9 mouse cellular contexts compared by ENCODE assay signal in genomic region chr4:135569201-135569600, GRCm38 (mm10). TPM values are rescaled to one million over a fixed set of nuclear protein-coding genes. Genes with fewer than 3 reads are reported as not detected.
A peak's percentile ranks its signal among the peaks of the same experiment; 100 is the strongest.
DNase-seq lines count a peak whose midpoint lies in the region; ATAC-seq and TF ChIP-seq lines count a peak whose summit lies in the region.
"Had no signal": no experiment of that assay in that cellular context is flagged by ENCODE, and none has a peak within 500 bp of the region (broad histone marks: within the 10 kb centered on the region; RNA-seq: fewer than 3 reads in every experiment).

No protein-coding gene starts in this region.

- no peak overlapping the region for H3K9ac ChIP-seq in lung, embryonic 14.5 days
- H3K9ac ChIP-seq in embryonic facial prominence, embryonic 14.5 days (ENCODE audit: low read depth, low read length) = no peak overlapping the region
- no peak overlapping the region for H3K9ac ChIP-seq in stomach, postnatal 0 days (ENCODE audit: low read length)

- no peak for ATAC-seq in lung, embryonic 14.5 days (ENCODE audit: insufficient read depth)
- no peak for ATAC-seq in embryonic facial prominence, embryonic 14.5 days (ENCODE audit: low read depth)
- peak; percentile 4; the same call in 1 of the 2 replicates for ATAC-seq in stomach, postnatal 0 days (ENCODE audit: low FRiP score, low TSS enrichment)

- no peak for TF ChIP-seq POLR2A in lung, adult 2 months (IDR thresholded peaks at IDR 0.05; ENCODE audit: borderline replicate concordance, extremely low read depth, low read depth, low read length)

- WGBS in lung, embryonic 14.5 days = 3% methylated on average over 11 of the region's 11 CpGs
- WGBS in lung, adult 2 months = 17% methylated on average over 11 of the region's 11 CpGs
- 2% methylated on average over 11 of the region's 11 CpGs for WGBS in embryonic facial prominence, embryonic 14.5 days
- WGBS in stomach, postnatal 0 days = 15% methylated on average over 11 of the region's 11 CpGs

- H3K27ac ChIP-seq in lung, embryonic 14.5 days (ENCODE audit: low read depth) = no peak overlapping the region
- H3K27ac ChIP-seq in embryonic facial prominence, embryonic 14.5 days (replicated peaks; ENCODE audit: low read depth, low read length) = no peak overlapping the region
- H3K27ac ChIP-seq in stomach, postnatal 0 days (replicated peaks) = 0 out of 2 replicates have a peak overlapping the region, but pooled peaks have one; percentile 58

- peaks cover 51% of the 10 kb centered on the region for H3K27me3 ChIP-seq in lung, embryonic 14.5 days (ENCODE audit: insufficient read depth, low read length)
- peaks cover 52% of the 10 kb centered on the region for H3K27me3 ChIP-seq in embryonic facial prominence, embryonic 14.5 days (replicated peaks; ENCODE audit: control insufficient read depth, insufficient read depth, low read length)
- no peaks in the 10 kb centered on the region for H3K27me3 ChIP-seq in stomach, postnatal 0 days (ENCODE audit: control insufficient read depth, insufficient read depth, low read length)

- no peak for TF ChIP-seq CTCF in lung, embryonic 14.5 days (IDR thresholded peaks at IDR 0.05; ENCODE audit: low read depth)
- no peak for TF ChIP-seq CTCF in lung, adult 2 months (IDR thresholded peaks at IDR 0.05; ENCODE audit: insufficient read depth, low read length)
- TF ChIP-seq CTCF in stomach, postnatal 0 days (IDR thresholded peaks at IDR 0.05; ENCODE audit: low read depth) = no peak

- no peaks in the 10 kb centered on the region for H3K9me3 ChIP-seq in lung, embryonic 14.5 days (ENCODE audit: low read depth, low read length)
- H3K9me3 ChIP-seq in embryonic facial prominence, embryonic 14.5 days (ENCODE audit: control insufficient read depth, low read length) = no peaks in the 10 kb centered on the region
- H3K9me3 ChIP-seq in stomach, postnatal 0 days (ENCODE audit: control insufficient read depth, low read length) = no peaks in the 10 kb centered on the region

- peak overlapping the region; percentile 59 for H3K4me2 ChIP-seq in lung, embryonic 14.5 days
- peak overlapping the region; percentile 65 for H3K4me2 ChIP-seq in embryonic facial prominence, embryonic 14.5 days (ENCODE audit: low read depth, low read length)
- H3K4me2 ChIP-seq in stomach, postnatal 0 days (replicated peaks; ENCODE audit: low read depth) = peak overlapping the region; percentile 62

- no peak for TF ChIP-seq EP300 in stomach, postnatal 0 days (optimal IDR thresholded peaks at IDR 0.05)

- DNase-seq in lung, embryonic 14.5 days = no peak
- DNase-seq in lung, adult 2 months = no peak
- DNase-seq in embryonic facial prominence, embryonic 14.5 days (ENCODE audit: low spot score) = peak; percentile 60
- DNase-seq in kidney, postnatal 10 days = peak; percentile 41
- peak; percentile 53 for DNase-seq in stomach, postnatal 0 days (ENCODE audit: low spot score)
- no peak for DNase-seq in left cerebral cortex, postnatal 14 days (ENCODE audit: low spot score in 2 of 2)
- no peak for DNase-seq in retina, embryonic 14.5 days (ENCODE audit: low spot score)

- H3K4me3 ChIP-seq in lung, embryonic 14.5 days (ENCODE audit: low read depth, low read length) = no peak overlapping the region
- no peak overlapping the region for H3K4me3 ChIP-seq in lung, adult 2 months (replicated peaks; ENCODE audit: extremely low read depth, low read depth, low read length)
- peak overlapping the region; percentile 34; the same call in 1 of the 2 replicates for H3K4me3 ChIP-seq in embryonic facial prominence, embryonic 14.5 days (ENCODE audit: low read depth, low read length)
- peak overlapping the region; percentile 36; the same call in 1 of the 2 replicates for H3K4me3 ChIP-seq in stomach, postnatal 0 days (ENCODE audit: low read depth, low read length)

- peaks cover 24% of the 10 kb centered on the region for H3K4me1 ChIP-seq in lung, embryonic 14.5 days (ENCODE audit: insufficient read depth)
- peaks cover 16% of the 10 kb centered on the region for H3K4me1 ChIP-seq in lung, adult 2 months (ENCODE audit: control insufficient read depth, insufficient read depth, low read length)
- H3K4me1 ChIP-seq in embryonic facial prominence, embryonic 14.5 days (ENCODE audit: control insufficient read depth, insufficient read depth, low read length) = peaks cover 36% of the 10 kb centered on the region
- H3K4me1 ChIP-seq in stomach, postnatal 0 days (replicated peaks; ENCODE audit: control insufficient read depth, insufficient read depth) = no peaks in the 10 kb centered on the region; the same call in 1 of the 2 replicates

- intact Hi-C loops in left cerebral cortex, postnatal 14 days (cut with DNase I) = no loop called here

- H3K36me3 ChIP-seq in lung, embryonic 14.5 days (ENCODE audit: insufficient read depth) = no peaks in the 10 kb centered on the region
- H3K36me3 ChIP-seq in embryonic facial prominence, embryonic 14.5 days (ENCODE audit: control insufficient read depth, insufficient read depth, low read length) = no peaks in the 10 kb centered on the region
- no peaks in the 10 kb centered on the region for H3K36me3 ChIP-seq in stomach, postnatal 0 days (ENCODE audit: control insufficient read depth, insufficient read depth, low read length)

RNA-seq across cellular contexts. Expression of gene Grhl3, which starts 4.2 kb away (rescaled TPM):
- polyA plus RNA-seq in lung, embryonic 14.5 days (2014; fragmentation: Nextera tagmentation; extraction: Ambion mirVana) = 2.5 and 3.3 TPM in 2 replicates
- polyA plus RNA-seq in lung, adult 2 months (2012; rRNA removed) = 0.11 and 6.3 TPM in 2 replicates
- polyA plus RNA-seq in embryonic facial prominence, embryonic 14.5 days (2014; fragmentation: Nextera tagmentation; extraction: Ambion mirVana) = 13.3 and 21.3 TPM in 2 replicates
- polyA plus RNA-seq in stomach, postnatal 0 days (2015; fragmentation: Nextera tagmentation; extraction: Ambion mirVana) = 52.5 and 53.3 TPM in 2 replicates
- total RNA-seq in left cerebral cortex, postnatal 14 days (2021) = 1 to 10 TPM in 1 of 2 experiments, under 1 TPM in 1; 0.95 to 1.4 TPM
- total RNA-seq: common myeloid progenitor, adult 5-6 weeks; heart, adult 18-20 months had no signal

Comparison
In these comparisons a context has a peak if more than half of its experiments do, and no peak if none do; other contexts are left out.
1. DNase-seq: peak in embryonic facial prominence, embryonic 14.5 days (single experiment), kidney, postnatal 10 days (single experiment) and stomach, postnatal 0 days (single experiment); none in lung, embryonic 14.5 days (single experiment), lung, adult 2 months (single experiment), left cerebral cortex, postnatal 14 days (0 of 2) and retina, embryonic 14.5 days (single experiment).
2. H3K4me3 ChIP-seq: peak in embryonic facial prominence, embryonic 14.5 days (single experiment) and stomach, postnatal 0 days (single experiment); none in lung, embryonic 14.5 days (single experiment) and lung, adult 2 months (single experiment).
3. Peak in every context shown above with its lines, with median percentiles within 50 percentile points of each other: H3K4me2 ChIP-seq.